Mouse (Mus musculus): ENCODE measurements around the gene Olfr1396.

DNA sequence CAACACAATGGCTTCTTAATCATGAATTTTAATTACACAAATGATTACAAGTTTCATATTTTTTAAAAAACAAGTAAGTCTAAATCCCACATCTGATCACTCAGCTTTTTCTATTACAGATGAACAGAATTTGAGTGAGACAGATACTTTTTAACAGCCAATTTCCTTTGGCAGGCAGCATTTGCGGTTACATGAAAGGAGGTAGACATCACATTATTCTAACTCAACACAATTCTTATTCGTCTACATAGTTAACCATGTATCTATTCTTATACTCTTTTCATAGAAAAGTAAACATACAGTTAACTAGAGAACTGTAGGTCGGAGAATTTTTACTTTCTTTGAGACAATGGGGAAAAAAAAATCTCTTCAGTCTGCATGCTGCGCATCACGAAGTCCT is 24.1 kb downstream of the Olfr1396 start:
- TF ChIP-seq CTCF (IDR thresholded peaks at IDR 0.05; ENCODE audit: borderline replicate concordance, insufficient read depth, low read length) (no peak), POLR2A (IDR thresholded peaks at IDR 0.05; ENCODE audit: low read depth, low read length) (no peak)
